Comparison of ENCODE assay signal across 14 mouse cellular contexts in the genomic region with DNA sequence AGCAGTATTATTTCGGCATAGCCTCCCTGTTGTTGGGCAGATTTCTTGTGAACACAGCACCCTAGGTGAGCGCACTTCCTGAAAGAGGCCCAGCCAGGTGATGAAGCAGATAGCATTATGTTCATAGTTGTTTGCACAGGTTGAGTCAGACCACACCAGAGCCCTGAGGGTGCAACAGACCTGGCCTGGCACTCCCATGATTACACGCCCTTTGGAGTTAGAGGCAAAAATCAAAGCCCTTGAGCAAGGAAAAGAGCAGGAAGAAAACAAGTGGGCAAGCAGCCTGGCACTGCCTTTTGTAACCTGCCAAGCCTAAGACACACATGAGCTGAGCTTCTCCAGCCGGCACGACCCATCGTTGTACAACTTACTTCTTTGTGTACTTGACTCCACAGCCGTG. TPM values are rescaled to one million over a fixed set of nuclear protein-coding genes. Genes with fewer than 3 reads are reported as not detected.
DNase-seq lines count a peak whose midpoint lies in the region; ATAC-seq and TF ChIP-seq lines count a peak whose summit lies in the region.
"Had no signal": no experiment of that assay in that cellular context is flagged by ENCODE, and none has a peak within 500 bp of the region (broad histone marks: within the 10 kb centered on the region; RNA-seq: fewer than 3 reads in every experiment).

No protein-coding gene starts in this region.

- ATAC-seq in lung, postnatal 0 days = peak; percentile 91
- ATAC-seq: midbrain, embryonic 16.5 days had no signal

- H3K36me3 ChIP-seq in lung, postnatal 0 days (ENCODE audit: insufficient read depth, low read length) = peaks cover 4% of the 10 kb centered on the region; the same call in 1 of the 2 replicates

- no peaks in the 10 kb centered on the region; the same call in 1 of the 2 replicates for H3K4me1 ChIP-seq in lung, postnatal 0 days (ENCODE audit: insufficient read depth, low read depth, low read length)
- H3K4me1 ChIP-seq: hindbrain, embryonic 15.5 days had no signal

- TF ChIP-seq EP300 in lung, postnatal 0 days (IDR thresholded peaks at IDR 0.05) = 0 out of 2 replicates have a peak, but pooled peaks have one; percentile 35

- no peaks in the 10 kb centered on the region for H3K27me3 ChIP-seq in lung, postnatal 0 days (replicated peaks; ENCODE audit: insufficient read depth, low read length)
- H3K27me3 ChIP-seq: hindbrain, embryonic 15.5 days had no signal

- peak; percentile 83 for DNase-seq in heart, adult 11 months
- DNase-seq in heart, postnatal 14 days = no peak
- DNase-seq in urinary bladder, adult 18-20 months (ENCODE audit: low spot score in 2 of 2) = peak; percentile 17 to 70
- no peak for DNase-seq in urinary bladder, postnatal 10 days (ENCODE audit: low spot score)
- peak; percentile 72 for DNase-seq in lung, postnatal 0 days (ENCODE audit: low spot score)
- DNase-seq in urinary bladder, postnatal 25 days (ENCODE audit: low spot score) = peak; percentile 19
- DNase-seq in frontal cortex, adult 2 months (ENCODE audit: extremely low spot score in 1 of 2, low spot score in 1 of 2) = no peak
- no peak for DNase-seq in layer of hippocampus, adult 9-10 months (ENCODE audit: low spot score)
- DNase-seq: adrenal gland, postnatal 14 days; layer of hippocampus, postnatal 36 days had no signal

- peak overlapping the region; percentile 70 for H3K27ac ChIP-seq in lung, postnatal 0 days (ENCODE audit: low read length)
- H3K27ac ChIP-seq: hindbrain, embryonic 15.5 days had no signal

- WGBS in lung, postnatal 0 days = 59% methylated on average over 7 of the region's 7 CpGs

- no peaks in the 10 kb centered on the region for H3K9me3 ChIP-seq in lung, postnatal 0 days (ENCODE audit: low read length)
- H3K9me3 ChIP-seq: hindbrain, embryonic 15.5 days had no signal

- TF ChIP-seq CTCF in lung, postnatal 0 days (IDR thresholded peaks at IDR 0.05) = no peak

- intact Hi-C loops in heart, postnatal 14 days (cut with DNase I) = loop anchor here (5.0 kb wide), 1 partner anchor 129 kb away; no protein-coding TSS in a partner anchor

- H3K4me2 ChIP-seq in lung, postnatal 0 days (replicated peaks; ENCODE audit: low read depth, low read length) = no peak overlapping the region
- H3K4me2 ChIP-seq: hindbrain, embryonic 15.5 days had no signal

- no peak overlapping the region for H3K4me3 ChIP-seq in lung, postnatal 0 days (ENCODE audit: low read depth, low read length)
- H3K4me3 ChIP-seq: hindbrain, embryonic 15.5 days had no signal

- no peak overlapping the region for H3K9ac ChIP-seq in lung, postnatal 0 days (replicated peaks; ENCODE audit: low read depth)
- H3K9ac ChIP-seq: hindbrain, embryonic 15.5 days had no signal

RNA-seq across cellular contexts. Expression of gene Slfnl1, which starts 15.5 kb away (rescaled TPM):
- under 1 TPM in 1 of 2 experiments, not detected in 1; 0.17 TPM for total RNA-seq in heart, postnatal 14 days (2021)
- polyA plus RNA-seq in lung, postnatal 0 days (2015; fragmentation: Nextera tagmentation; extraction: Ambion mirVana) = 0.10 TPM in 1 of 2 replicates, not detected in the other
- polyA plus RNA-seq in frontal cortex, adult 2 months (2012; rRNA removed) = 0.11 and 0.14 TPM in 2 replicates
- total RNA-seq: granulocyte monocyte progenitor cell, adult 5-6 weeks had no signal
- polyA plus RNA-seq: limb, embryonic 11.5 days; midbrain, embryonic 16.5 days had no signal

RNA-seq across cellular contexts. Expression of gene Ctps, which starts 53.6 kb away (rescaled TPM):
- 10 to 100 TPM; 30.3 to 36.1 TPM for total RNA-seq in heart, postnatal 14 days (2021)
- polyA plus RNA-seq in lung, postnatal 0 days (2015; fragmentation: Nextera tagmentation; extraction: Ambion mirVana) = 38.5 and 65.1 TPM in 2 replicates
- 27.9 and 29.8 TPM in 2 replicates for polyA plus RNA-seq in frontal cortex, adult 2 months (2012; rRNA removed)

Comparison
In these comparisons a context has a peak if more than half of its experiments do, and no peak if none do; other contexts are left out.
1. DNase-seq: peak in heart, adult 11 months (single experiment), urinary bladder, adult 18-20 months (2 of 2), lung, postnatal 0 days (single experiment) and urinary bladder, postnatal 25 days (single experiment); none in heart, postnatal 14 days (0 of 2), urinary bladder, postnatal 10 days (single experiment), frontal cortex, adult 2 months (0 of 2) and layer of hippocampus, adult 9-10 months (single experiment).